Mouse (Mus musculus) monocyte, adult 2 months (primary cell): Measurements from ENCODE around the gene Unc13d.
"Not testable (repeated sequence)": the region's sequence is repeated elsewhere in the genome, so short reads cannot be mapped to it uniquely, and the experiment has no call there.

Experiments used
- DNase-seq, 2 experiments: peaks; one replicate each; pipeline ENCODE4 v3.0.0; 2022; ENCODE audit warnings: low spot score in 2 of 2, low read depth in 1 of 2

The Unc13d gene

GRCm38 (mm10) chr11:116077446-116078204, at the start of gene Unc13d:
TSS of gene Unc13d (minus strand) at chr11:116077961.
- DNase-seq = peak; percentile 33 to 59

GRCm38 (mm10) chr11:116126261-116126660, 48.5 kb upstream of the Unc13d start:
- no peak for DNase-seq

GRCm38 (mm10) chr11:116121731-116122245, 44.0 kb upstream of the Unc13d start:
- not testable (repeated sequence) for DNase-seq

GRCm38 (mm10) chr11:116117819-116118218, 40.1 kb upstream of the Unc13d start:
- no peak for DNase-seq

GRCm38 (mm10) chr11:116117241-116117640, 39.5 kb upstream of the Unc13d start:
- no peak for DNase-seq

- no peak for DNase-seq
Measured at GRCm38 (mm10) chr11:116111611-116112203, 33.9 kb upstream of the Unc13d start.

- no peak for DNase-seq
Measured at GRCm38 (mm10) chr11:116111067-116111466, 33.3 kb upstream of the Unc13d start.

- DNase-seq = peak; percentile 30 to 39
Measured at GRCm38 (mm10) chr11:116110540-116110939, 32.8 kb upstream of the Unc13d start.

- peak in 1 of 2 experiments; percentile 37 for DNase-seq
Measured at GRCm38 (mm10) chr11:116110131-116110530, 32.4 kb upstream of the Unc13d start.

GRCm38 (mm10) chr11:116109441-116110081, 31.8 kb upstream of the Unc13d start:
- DNase-seq = no peak

GRCm38 (mm10) chr11:116108464-116109137, 30.8 kb upstream of the Unc13d start:
- no peak for DNase-seq

- DNase-seq = no peak
Measured at GRCm38 (mm10) chr11:116107777-116108285, 30.1 kb upstream of the Unc13d start.

GRCm38 (mm10) chr11:116106963-116107776, 29.4 kb upstream of the Unc13d start:
- no peak for DNase-seq

- no peak for DNase-seq
Measured at GRCm38 (mm10) chr11:116106154-116106962, 28.6 kb upstream of the Unc13d start.

GRCm38 (mm10) chr11:116105065-116105464, 27.3 kb upstream of the Unc13d start:
- no peak for DNase-seq

GRCm38 (mm10) chr11:116104006-116104646, 26.4 kb upstream of the Unc13d start:
- no peak for DNase-seq

GRCm38 (mm10) chr11:116103572-116103971, 25.8 kb upstream of the Unc13d start:
- no peak for DNase-seq

GRCm38 (mm10) chr11:116102472-116102871, 24.7 kb upstream of the Unc13d start:
- DNase-seq = no peak

GRCm38 (mm10) chr11:116101931-116102381, 24.2 kb upstream of the Unc13d start:
- DNase-seq = no peak
